Mouse (Mus musculus) testis, postnatal 10 days (tissue): ENCODE measurements around the gene Dpp9.

Experiments
- DNase-seq: peaks from one replicate; pipeline ENCODE4 v3.0.0; 2021; ENCODE audit warnings: low spot score

Dpp9 gene

GRCm38 (mm10) chr17:56139355-56139754, 79.3 kb downstream of the Dpp9 start:
- no peak for DNase-seq

DNA sequence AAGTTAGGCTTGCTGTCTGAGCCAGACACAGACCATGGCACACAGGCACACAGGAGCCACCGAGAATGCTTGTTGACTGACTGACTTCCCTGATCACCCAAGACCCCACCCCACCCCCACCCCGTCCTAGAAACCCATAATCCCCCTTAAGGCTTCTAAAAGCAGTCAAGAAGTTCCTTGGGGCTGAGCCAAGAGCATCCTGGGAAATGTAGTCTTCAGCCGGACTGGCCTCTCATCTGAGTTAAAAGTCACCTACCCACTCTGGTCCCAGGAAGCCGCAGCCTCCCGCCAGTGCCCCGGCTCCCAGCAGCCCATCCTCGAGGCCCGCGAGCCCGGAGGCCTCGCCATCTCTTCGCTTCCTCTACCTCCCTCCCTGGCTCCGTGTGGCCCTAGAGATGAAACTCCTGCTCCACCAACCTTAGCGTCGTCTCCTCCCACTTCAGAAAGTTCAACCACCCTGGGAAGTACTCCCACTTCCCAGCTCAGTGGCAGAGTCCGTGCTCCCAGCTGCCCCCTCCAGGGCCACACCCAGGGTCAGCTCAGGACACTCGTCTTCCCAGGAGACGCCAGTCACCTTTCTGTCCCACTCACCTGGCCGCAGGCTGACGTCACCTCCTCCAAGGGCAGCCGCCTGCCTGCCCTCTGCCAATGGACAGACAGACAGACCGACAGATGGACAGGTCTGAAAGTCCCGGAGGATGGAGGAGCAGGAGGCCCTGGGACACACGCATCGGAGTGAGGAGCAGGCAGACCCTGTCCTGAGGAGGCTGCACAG, 80.7 kb downstream of the Dpp9 start:
- no peak for DNase-seq
